Mouse (Mus musculus): ENCODE results near the gene Adcy4.

DNA sequence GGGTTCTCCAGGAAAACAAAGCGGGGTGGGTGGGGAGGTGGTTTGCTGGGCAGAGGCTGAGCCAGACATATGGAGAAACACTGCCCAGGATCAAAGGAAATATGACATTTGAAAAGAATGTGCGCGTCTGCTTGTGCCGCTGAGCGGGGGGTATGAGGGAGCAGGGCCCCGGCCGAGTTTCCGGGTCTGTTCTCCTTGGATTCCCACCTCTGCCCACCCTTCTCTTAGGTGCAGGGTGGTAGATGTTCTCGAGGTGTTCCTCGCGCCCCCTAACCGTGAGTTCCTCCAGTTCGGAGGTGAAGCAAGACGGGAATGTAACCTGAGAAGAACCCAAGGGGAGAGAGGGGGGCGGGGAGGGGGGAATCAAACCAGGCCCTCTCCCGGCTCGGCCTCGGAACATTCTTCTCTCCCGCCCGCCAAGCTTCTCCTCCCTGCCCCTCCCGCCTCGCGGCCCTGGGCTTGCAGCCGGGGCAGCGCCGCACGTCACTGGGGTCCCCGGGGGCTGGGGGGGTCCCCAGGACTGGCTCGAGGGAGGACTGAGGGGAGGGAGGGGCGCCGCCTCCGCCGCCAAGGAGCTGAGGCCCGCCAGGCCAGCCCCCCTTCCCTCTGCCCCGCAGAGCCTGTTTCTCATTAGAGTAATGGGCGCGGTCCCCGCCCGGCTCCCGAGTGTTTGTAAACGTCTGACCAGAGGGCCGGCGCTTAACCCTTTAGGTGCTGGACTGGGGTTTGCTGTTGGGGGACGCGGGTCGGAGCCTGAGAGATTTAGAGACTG lies 39.3 kb upstream of the Adcy4 start, which contains the start of gene Nfatc4:
- TF ChIP-seq CTCF (IDR thresholded peaks at IDR 0.05; ENCODE audit: borderline replicate concordance, control insufficient read depth, extremely low read depth, insufficient read depth, low read length, poor library complexity) (no peak), POLR2A (IDR thresholded peaks at IDR 0.05; ENCODE audit: control insufficient read depth, extremely low read depth, insufficient read depth, low read length, poor library complexity) (no peak)

Data from thymus, adult 2 months (tissue).